8 mouse cellular contexts compared by ENCODE assay signal in genomic region chr8:108406716-108407494, GRCm38 (mm10).
DNase-seq lines count a peak whose midpoint lies in the region; ATAC-seq and TF ChIP-seq lines count a peak whose summit lies in the region.

No protein-coding gene starts in this region.

- ATAC-seq in heart, embryonic 14.5 days (ENCODE audit: insufficient number of reproducible peaks, insufficient read depth, low FRiP score, low read depth): no peak
- peak; percentile 72; the same call in 1 of the 2 replicates for ATAC-seq in forebrain, embryonic 16.5 days
- ATAC-seq in megakaryocyte-erythroid progenitor cell, adult 5-6 weeks (replicated peaks; ENCODE audit: low FRiP score, low TSS enrichment, poor library complexity, severe bottlenecking): no peak
- no peak for ATAC-seq in kidney, embryonic 14.5 days (ENCODE audit: low FRiP score, low TSS enrichment)

- intact Hi-C loops in heart, adult 2 months (cut with DNase I): no loop called here

- H3K27me3 ChIP-seq in heart, embryonic 14.5 days (ENCODE audit: control insufficient read depth, insufficient read depth, low read length): no peaks in the 10 kb centered on the region
- no peaks in the 10 kb centered on the region for H3K27me3 ChIP-seq in heart, adult 2 months (ENCODE audit: control insufficient read depth, insufficient read depth, low read length)
- no peaks in the 10 kb centered on the region for H3K27me3 ChIP-seq in forebrain, embryonic 16.5 days (replicated peaks; ENCODE audit: control insufficient read depth, insufficient read depth, low read length)
- H3K27me3 ChIP-seq in kidney, embryonic 14.5 days (ENCODE audit: control insufficient read depth, insufficient read depth, low read length): no peaks in the 10 kb centered on the region

- peaks cover 0 to 7% of the 10 kb centered on the region in 2 experiments; a peak in 1 of 4 replicates for H3K4me1 ChIP-seq in heart, embryonic 14.5 days (ENCODE audit: control insufficient read depth in 2 of 2, insufficient read depth in 2 of 2, low read length in 2 of 2)
- H3K4me1 ChIP-seq in heart, adult 2 months (ENCODE audit: control insufficient read depth, insufficient read depth, low read length): no peaks in the 10 kb centered on the region
- H3K4me1 ChIP-seq in forebrain, embryonic 16.5 days (replicated peaks; ENCODE audit: control insufficient read depth, insufficient read depth, low read length): peaks cover 12% of the 10 kb centered on the region
- H3K4me1 ChIP-seq in olfactory bulb, adult 2 months (ENCODE audit: control insufficient read depth, insufficient read depth, low read length): peaks cover 10% of the 10 kb centered on the region
- H3K4me1 ChIP-seq in kidney, embryonic 14.5 days (ENCODE audit: control insufficient read depth, insufficient read depth, low read length): no peaks in the 10 kb centered on the region

- no peaks in the 10 kb centered on the region for H3K9me3 ChIP-seq in heart, embryonic 14.5 days (ENCODE audit: control insufficient read depth, low read length)
- H3K9me3 ChIP-seq in forebrain, embryonic 16.5 days (ENCODE audit: control insufficient read depth, low read length): no peaks in the 10 kb centered on the region
- H3K9me3 ChIP-seq in kidney, embryonic 14.5 days (ENCODE audit: control insufficient read depth, low read length): no peaks in the 10 kb centered on the region

- H3K27ac ChIP-seq in heart, embryonic 14.5 days (replicated peaks in 1 of 2; ENCODE audit: control insufficient read depth in 1 of 2, insufficient read depth in 1 of 2, low read depth in 2 of 2, low read length in 2 of 2): no peak overlapping the region
- no peak overlapping the region for H3K27ac ChIP-seq in heart, adult 2 months
- H3K27ac ChIP-seq in forebrain, embryonic 16.5 days (ENCODE audit: low read length): no peak overlapping the region; the same call in 1 of the 2 replicates
- H3K27ac ChIP-seq in olfactory bulb, adult 2 months (ENCODE audit: insufficient read depth, low read depth, low read length): no peak overlapping the region
- H3K27ac ChIP-seq in kidney, embryonic 14.5 days (ENCODE audit: low read depth, low read length): no peak overlapping the region

- 0 out of 2 replicates have a peak overlapping the region, but pooled peaks have one; percentile 10 for H3K9ac ChIP-seq in heart, embryonic 14.5 days (ENCODE audit: low read length)
- no peak overlapping the region for H3K9ac ChIP-seq in heart, adult 2 months (ENCODE audit: low read depth, low read length)
- H3K9ac ChIP-seq in forebrain, embryonic 16.5 days (replicated peaks; ENCODE audit: low read depth, low read length): peak overlapping the region; percentile 30
- H3K9ac ChIP-seq in kidney, embryonic 14.5 days (ENCODE audit: low read depth, low read length): no peak overlapping the region

- H3K36me3 ChIP-seq in heart, embryonic 14.5 days (ENCODE audit: control insufficient read depth, insufficient read depth, low read length): no peaks in the 10 kb centered on the region
- no peaks in the 10 kb centered on the region for H3K36me3 ChIP-seq in heart, adult 2 months (ENCODE audit: control insufficient read depth, insufficient read depth, low read length)
- H3K36me3 ChIP-seq in forebrain, embryonic 16.5 days (ENCODE audit: control insufficient read depth, insufficient read depth): no peaks in the 10 kb centered on the region
- H3K36me3 ChIP-seq in kidney, embryonic 14.5 days (ENCODE audit: control insufficient read depth, insufficient read depth, low read length): no peaks in the 10 kb centered on the region

- H3K79me2 ChIP-seq in heart, adult 2 months (replicated peaks; ENCODE audit: control insufficient read depth, insufficient read depth, low read length): no peaks in the 10 kb centered on the region

- peak overlapping the region in 1 of 2 experiments; percentile 2; a peak in 1 of 4 replicates for H3K4me3 ChIP-seq in heart, embryonic 14.5 days (ENCODE audit: control insufficient read depth in 1 of 2, insufficient read depth in 1 of 2, low read depth in 1 of 2, low read length in 2 of 2)
- H3K4me3 ChIP-seq in heart, adult 2 months: no peak overlapping the region
- H3K4me3 ChIP-seq in forebrain, embryonic 16.5 days (replicated peaks; ENCODE audit: low read length): peak overlapping the region; percentile 10; the same call in 1 of the 2 replicates
- H3K4me3 ChIP-seq in olfactory bulb, adult 2 months (ENCODE audit: insufficient read depth, low read depth, low read length): peak overlapping the region; percentile 6
- H3K4me3 ChIP-seq in kidney, embryonic 14.5 days (ENCODE audit: low read length): no peak overlapping the region

- no peak for TF ChIP-seq EP300 in heart, adult 2 months (IDR thresholded peaks at IDR 0.05; ENCODE audit: insufficient read depth, low read depth, low read length)

- DNase-seq in heart, adult 2 months: no peak
- DNase-seq in left cerebral cortex, adult 8-10 months (ENCODE audit: low spot score in 2 of 2): peak; percentile 29 to 33
- DNase-seq in thymus, postnatal 0 days (ENCODE audit: low spot score): no peak

- 41% methylated on average over 25 of the region's 25 CpGs for WGBS in heart, embryonic 14.5 days
- 38% methylated on average over 25 of the region's 25 CpGs for WGBS in heart, adult 2 months
- WGBS in forebrain, embryonic 16.5 days: 6% methylated on average over 25 of the region's 25 CpGs
- 15% methylated on average over 25 of the region's 25 CpGs for WGBS in olfactory bulb, adult 2 months
- 70% methylated on average over 25 of the region's 25 CpGs for WGBS in kidney, embryonic 14.5 days

- peak overlapping the region; percentile 43 for H3K4me2 ChIP-seq in heart, embryonic 14.5 days (ENCODE audit: low read length)
- peak overlapping the region; percentile 39 for H3K4me2 ChIP-seq in forebrain, embryonic 16.5 days (ENCODE audit: low read length)
- no peak overlapping the region for H3K4me2 ChIP-seq in kidney, embryonic 14.5 days (replicated peaks; ENCODE audit: low read depth, low read length)

- no peak for TF ChIP-seq CTCF in heart, adult 2 months (IDR thresholded peaks at IDR 0.05)
- TF ChIP-seq CTCF in olfactory bulb, adult 2 months (IDR thresholded peaks at IDR 0.05; ENCODE audit: insufficient read depth, low read depth, low read length): no peak

- TF ChIP-seq POLR2A in heart, adult 2 months (IDR thresholded peaks at IDR 0.05; ENCODE audit: insufficient read depth, low read depth, low read length): no peak
- TF ChIP-seq POLR2A in olfactory bulb, adult 2 months (IDR thresholded peaks at IDR 0.05; ENCODE audit: insufficient read depth, low read depth, low read length): no peak

Comparison
In these comparisons a context has a peak if more than half of its experiments do, and no peak if none do; other contexts are left out.
1. H3K9ac ChIP-seq: peak in heart, embryonic 14.5 days (single experiment) and forebrain, embryonic 16.5 days (single experiment); none in heart, adult 2 months (single experiment) and kidney, embryonic 14.5 days (single experiment).
2. H3K4me3 ChIP-seq: peak in forebrain, embryonic 16.5 days (single experiment) and olfactory bulb, adult 2 months (single experiment); none in heart, adult 2 months (single experiment) and kidney, embryonic 14.5 days (single experiment).
3. DNase-seq: peak in left cerebral cortex, adult 8-10 months (2 of 2); none in heart, adult 2 months (0 of 2) and thymus, postnatal 0 days (single experiment).